ENCODE assay signal across 19 mouse cellular contexts in genomic region chr1:98977686-98978085, GRCm38 (mm10).
"Had no signal": no experiment of that assay in that cellular context is flagged by ENCODE, and none has a peak within 500 bp of the region (broad histone marks: within the 10 kb centered on the region; RNA-seq: fewer than 3 reads in every experiment).

No protein-coding gene starts in this region.

- DNase-seq: lung, adult 2 months; lung, postnatal 14 days; lung, postnatal 36 days; retina, postnatal 1 day; right cerebral cortex, adult 18-20 months; right cerebral cortex, postnatal 25 days; right cerebral cortex, postnatal 4 days; spleen, adult 18-20 months; thymus, adult 18-20 months; thymus, postnatal 14 days; thymus, postnatal 36 days had no signal

- H3K4me3 ChIP-seq: lung, embryonic 15.5 days; megakaryocyte, embryonic 14.5 days; midbrain, embryonic 13.5 days; midbrain, embryonic 15.5 days; neural tube, embryonic 12.5 days had no signal

- ATAC-seq: lung, postnatal 0 days; midbrain, embryonic 13.5 days; midbrain, embryonic 15.5 days had no signal

- H3K9ac ChIP-seq: lung, embryonic 15.5 days; midbrain, embryonic 13.5 days; midbrain, embryonic 15.5 days; neural tube, embryonic 12.5 days had no signal

- H3K36me3 ChIP-seq: lung, embryonic 15.5 days; midbrain, embryonic 13.5 days; midbrain, embryonic 15.5 days; neural tube, embryonic 12.5 days had no signal

- H3K27ac ChIP-seq: lung, embryonic 15.5 days; macrophage; midbrain, embryonic 13.5 days; midbrain, embryonic 15.5 days; neural tube, embryonic 12.5 days had no signal

- H3K27me3 ChIP-seq: lung, embryonic 15.5 days; megakaryocyte, embryonic 14.5 days; midbrain, embryonic 13.5 days; midbrain, embryonic 15.5 days; neural tube, embryonic 12.5 days had no signal

- H3K4me1 ChIP-seq: lung, embryonic 15.5 days; megakaryocyte, embryonic 14.5 days; midbrain, embryonic 13.5 days; midbrain, embryonic 15.5 days; neural tube, embryonic 12.5 days had no signal

- H3K4me2 ChIP-seq: lung, embryonic 15.5 days; midbrain, embryonic 11.5 days; midbrain, embryonic 13.5 days; midbrain, embryonic 15.5 days; neural tube, embryonic 12.5 days had no signal

- H3K9me3 ChIP-seq: lung, embryonic 15.5 days; megakaryocyte, embryonic 14.5 days; midbrain, embryonic 13.5 days; midbrain, embryonic 15.5 days; neural tube, embryonic 12.5 days had no signal
